In genomic region chr3:103624591-103625051, GRCm38 (mm10) we compare ENCODE assay signal across 14 mouse cellular contexts. TPM values are rescaled to one million over a fixed set of nuclear protein-coding genes. Genes with fewer than 3 reads are reported as not detected.
DNase-seq lines count a peak whose midpoint lies in the region; ATAC-seq lines count a peak whose summit lies in the region.
"Had no signal": no experiment of that assay in that cellular context is flagged by ENCODE, and none has a peak within 500 bp of the region (broad histone marks: within the 10 kb centered on the region; RNA-seq: fewer than 3 reads in every experiment).

No protein-coding gene starts in this region.

- H3K4me2 ChIP-seq in hindbrain, embryonic 16.5 days (ENCODE audit: low read length), result no peak overlapping the region
- H3K4me2 ChIP-seq in hindbrain, embryonic 12.5 days (replicated peaks), result no peak overlapping the region

- no peaks in the 10 kb centered on the region for H3K27me3 ChIP-seq in hindbrain, embryonic 16.5 days (replicated peaks; ENCODE audit: control insufficient read depth, insufficient read depth, low read length)
- no peaks in the 10 kb centered on the region for H3K27me3 ChIP-seq in hindbrain, embryonic 12.5 days

- no peak overlapping the region for H3K27ac ChIP-seq in hindbrain, embryonic 16.5 days (ENCODE audit: low read depth, low read length)
- no peak overlapping the region for H3K27ac ChIP-seq in hindbrain, embryonic 12.5 days

- peak; percentile 53 for ATAC-seq in hindbrain, embryonic 16.5 days
- no peak for ATAC-seq in hindbrain, embryonic 12.5 days (ENCODE audit: low FRiP score)
- ATAC-seq in cerebellum, adult (ENCODE audit: insufficient number of reproducible peaks, low FRiP score, low TSS enrichment), result peak; percentile 86
- peak; percentile 54; the same call in 1 of the 2 replicates for ATAC-seq in common myeloid progenitor, adult 5-6 weeks (replicated peaks; ENCODE audit: low read depth, poor library complexity, severe bottlenecking)
- ATAC-seq: liver, postnatal 0 days had no signal

- H3K4me1 ChIP-seq in hindbrain, embryonic 16.5 days (ENCODE audit: control insufficient read depth, insufficient read depth, low read depth, low read length), result peaks cover 4% of the 10 kb centered on the region; the same call in 1 of the 2 replicates
- peaks cover 4% of the 10 kb centered on the region; the same call in 1 of the 2 replicates for H3K4me1 ChIP-seq in hindbrain, embryonic 12.5 days

- peak; percentile 22 for DNase-seq in Muller cell, postnatal 12 days (ENCODE audit: inconsistent ontology term)
- DNase-seq in right cerebral cortex, postnatal 36 days (ENCODE audit: low spot score in 2 of 2), result no peak
- DNase-seq in kidney, adult 11 months, result no peak
- DNase-seq in urinary bladder, postnatal 25 days (ENCODE audit: low spot score), result no peak
- DNase-seq: adrenal gland, adult 8-10 months; gastrocnemius, postnatal 36 days; heart, postnatal 14 days; liver, postnatal 0 days; spleen, adult 18-20 months; thymus, adult 18-20 months had no signal

- 35% methylated on average over 5 of the region's 5 CpGs for WGBS in hindbrain, embryonic 16.5 days
- 57% methylated on average over 5 of the region's 5 CpGs for WGBS in hindbrain, embryonic 12.5 days

- H3K9me3 ChIP-seq in hindbrain, embryonic 16.5 days (ENCODE audit: control insufficient read depth, low read length), result no peaks in the 10 kb centered on the region
- H3K9me3 ChIP-seq in hindbrain, embryonic 12.5 days (replicated peaks), result no peaks in the 10 kb centered on the region

- H3K36me3 ChIP-seq in hindbrain, embryonic 16.5 days (ENCODE audit: control insufficient read depth, insufficient read depth, low read length), result no peaks in the 10 kb centered on the region
- no peaks in the 10 kb centered on the region for H3K36me3 ChIP-seq in hindbrain, embryonic 12.5 days

- H3K9ac ChIP-seq in hindbrain, embryonic 16.5 days (ENCODE audit: low read depth, low read length), result no peak overlapping the region
- no peak overlapping the region for H3K9ac ChIP-seq in hindbrain, embryonic 12.5 days
- H3K9ac ChIP-seq: liver, postnatal 0 days had no signal

- no peak overlapping the region for H3K4me3 ChIP-seq in hindbrain, embryonic 16.5 days (ENCODE audit: low read length)
- no peak overlapping the region for H3K4me3 ChIP-seq in hindbrain, embryonic 12.5 days

RNA-seq across cellular contexts. Expression of gene Atg4a-ps, which starts 21.2 kb away (rescaled TPM):
- polyA plus RNA-seq in hindbrain, embryonic 16.5 days (2015; fragmentation: Nextera tagmentation; extraction: Ambion mirVana), result 0.11 and 0.14 TPM in 2 replicates
- not detected in 2 replicates for polyA plus RNA-seq in hindbrain, embryonic 12.5 days (2016; fragmentation: Nextera tagmentation; extraction: Ambion mirVana)
- total RNA-seq in common myeloid progenitor, adult 5-6 weeks (2017), result 0.73 and 1.1 TPM in 2 replicates

RNA-seq across cellular contexts. Expression of gene Syt6, which starts 49.6 kb away (rescaled TPM):
- polyA plus RNA-seq in hindbrain, embryonic 16.5 days (2015; fragmentation: Nextera tagmentation; extraction: Ambion mirVana), result 10.8 and 14.1 TPM in 2 replicates
- polyA plus RNA-seq in hindbrain, embryonic 12.5 days (2016; fragmentation: Nextera tagmentation; extraction: Ambion mirVana), result 4.7 and 6.8 TPM in 2 replicates
- not detected in 2 replicates for total RNA-seq in common myeloid progenitor, adult 5-6 weeks (2017)
- total RNA-seq: adrenal gland, adult 8-10 months; gastrocnemius, postnatal 36 days; heart, postnatal 14 days had no signal
- polyA plus RNA-seq: liver, postnatal 0 days had no signal
